Mouse (Mus musculus) right cerebral cortex, postnatal 36 days (tissue): Measurements from ENCODE around the gene Cdc42se2.

Experiments used
- DNase-seq, 2 experiments: peaks; one replicate each; pipeline ENCODE4 v3.0.0; 2022; ENCODE audit warnings: low spot score in 2 of 2, mixed read lengths in 1 of 2

Gene Cdc42se2

GRCm38 (mm10) chr11:54709645-54710044, 77.8 kb downstream of the Cdc42se2 start:
- DNase-seq, result no peak

GRCm38 (mm10) chr11:54708153-54708552, 79.3 kb downstream of the Cdc42se2 start:
- DNase-seq, result no peak

DNA sequence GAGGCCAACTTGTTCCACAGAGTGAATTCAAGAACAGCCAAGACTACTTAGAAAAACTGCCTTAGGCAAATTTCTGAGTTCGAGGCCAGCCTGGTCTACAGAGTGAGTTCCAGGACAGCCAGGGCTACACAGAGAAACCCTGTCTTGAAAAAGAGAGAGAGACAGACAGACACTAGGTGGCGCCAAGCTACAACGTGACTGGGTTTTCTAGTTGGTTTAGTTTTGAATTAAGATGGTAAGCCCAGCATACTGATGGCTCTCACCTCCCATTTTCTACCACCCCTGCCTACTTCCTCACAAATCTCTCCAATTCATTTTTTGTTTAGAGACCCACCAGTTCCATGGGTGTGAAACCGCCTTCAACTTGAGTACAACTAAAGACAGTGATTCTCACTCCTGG, 84.2 kb downstream of the Cdc42se2 start:
- peak; percentile 56 to 59 for DNase-seq

DNA sequence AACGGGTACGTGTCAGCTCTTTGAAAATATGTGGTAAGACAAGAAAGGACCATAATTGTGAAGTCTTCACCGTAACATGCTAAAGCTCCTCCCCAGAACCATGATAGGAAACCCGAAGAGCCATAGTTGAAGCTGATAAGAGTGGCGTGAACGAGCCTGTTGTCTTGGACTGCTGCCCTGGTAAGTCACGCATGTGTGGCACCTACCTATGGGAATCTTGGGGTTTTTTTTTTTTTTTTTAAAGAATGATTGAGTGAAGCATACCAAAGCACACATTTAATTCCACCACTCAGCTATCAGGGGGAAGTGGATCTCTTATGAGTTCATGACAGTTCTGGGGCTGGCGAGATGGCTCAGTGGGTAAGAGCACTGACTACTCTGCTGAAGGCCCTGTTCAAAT, 85.6 kb downstream of the Cdc42se2 start:
- no peak for DNase-seq

- DNase-seq, result no peak
Observed at GRCm38 (mm10) chr11:54699972-54700371, 87.5 kb downstream of the Cdc42se2 start.

- no peak for DNase-seq
Observed at GRCm38 (mm10) chr11:54698636-54699035, 88.8 kb downstream of the Cdc42se2 start.

DNA sequence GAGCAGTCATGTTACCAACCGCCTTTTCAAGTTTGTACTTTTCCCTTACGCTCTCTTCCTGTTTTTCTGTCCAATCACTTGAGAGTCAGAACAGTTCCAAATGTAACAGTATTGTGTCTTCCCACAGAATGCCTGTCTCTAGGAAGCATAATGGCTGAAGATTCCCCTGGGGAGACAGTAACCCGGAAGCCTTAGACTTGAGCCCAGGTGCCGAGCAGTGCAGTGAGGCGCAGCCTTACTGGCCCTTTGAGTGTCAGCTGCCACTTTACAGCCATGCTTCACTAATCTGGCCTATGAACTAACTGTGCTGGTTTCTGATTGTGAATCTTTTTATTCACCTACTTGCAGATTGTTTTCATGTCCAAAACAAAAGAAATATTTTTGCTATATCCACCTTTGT, 89.9 kb downstream of the Cdc42se2 start:
- DNase-seq, result no peak

GRCm38 (mm10) chr11:54695951-54696350, 91.5 kb downstream of the Cdc42se2 start:
- DNase-seq, result no peak

DNA sequence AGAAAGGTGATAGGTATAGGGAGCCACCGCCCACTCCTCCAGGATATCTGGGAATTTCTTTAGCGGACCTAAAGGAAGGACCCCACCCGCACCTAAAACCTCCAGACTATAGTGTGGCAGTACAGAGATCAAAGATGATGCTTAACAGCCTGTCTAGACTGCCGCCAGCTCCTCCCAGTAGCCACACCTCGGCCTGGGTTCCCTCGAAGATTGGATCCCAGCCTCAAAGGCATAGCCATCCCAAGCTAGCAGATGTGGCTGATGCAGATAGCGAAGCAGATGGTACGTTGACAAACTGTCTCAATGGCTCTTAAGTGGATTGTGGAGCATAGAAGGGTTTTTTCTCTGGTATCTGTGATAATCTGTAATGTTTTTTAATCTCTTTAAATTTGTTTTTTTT, 93.2 kb downstream of the Cdc42se2 start:
- no peak for DNase-seq

- DNase-seq, result no peak
Observed at GRCm38 (mm10) chr11:54693696-54694095, 93.8 kb downstream of the Cdc42se2 start.

- no peak for DNase-seq
Observed at GRCm38 (mm10) chr11:54691179-54691578, 96.3 kb downstream of the Cdc42se2 start.

DNA sequence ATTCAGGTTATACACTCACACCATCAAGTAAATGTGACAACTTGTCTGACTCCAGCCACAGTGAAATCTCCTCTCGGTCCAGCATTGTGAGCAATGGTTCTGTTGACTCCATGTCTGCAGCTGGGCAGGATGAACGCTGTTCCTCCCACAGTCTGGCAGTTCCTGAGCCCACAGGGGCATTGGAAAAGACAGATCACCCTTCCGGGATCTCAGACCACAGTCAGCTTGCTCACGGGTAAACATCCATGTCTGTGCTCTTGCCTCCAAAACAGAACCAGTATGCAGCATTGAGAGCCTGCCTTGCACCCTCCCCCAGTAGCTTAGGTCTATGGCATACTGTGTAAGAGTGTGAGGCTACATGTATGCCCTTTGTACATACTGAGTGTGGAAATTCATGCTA, 97.3 kb downstream of the Cdc42se2 start:
- no peak for DNase-seq

- DNase-seq, result no peak
Observed at GRCm38 (mm10) chr11:54684831-54685230, 102.6 kb downstream of the Cdc42se2 start.

GRCm38 (mm10) chr11:54679141-54679540, 108.3 kb downstream of the Cdc42se2 start:
- no peak for DNase-seq

- DNase-seq, result no peak
Observed at GRCm38 (mm10) chr11:54675792-54676489, 111.5 kb downstream of the Cdc42se2 start.

DNA sequence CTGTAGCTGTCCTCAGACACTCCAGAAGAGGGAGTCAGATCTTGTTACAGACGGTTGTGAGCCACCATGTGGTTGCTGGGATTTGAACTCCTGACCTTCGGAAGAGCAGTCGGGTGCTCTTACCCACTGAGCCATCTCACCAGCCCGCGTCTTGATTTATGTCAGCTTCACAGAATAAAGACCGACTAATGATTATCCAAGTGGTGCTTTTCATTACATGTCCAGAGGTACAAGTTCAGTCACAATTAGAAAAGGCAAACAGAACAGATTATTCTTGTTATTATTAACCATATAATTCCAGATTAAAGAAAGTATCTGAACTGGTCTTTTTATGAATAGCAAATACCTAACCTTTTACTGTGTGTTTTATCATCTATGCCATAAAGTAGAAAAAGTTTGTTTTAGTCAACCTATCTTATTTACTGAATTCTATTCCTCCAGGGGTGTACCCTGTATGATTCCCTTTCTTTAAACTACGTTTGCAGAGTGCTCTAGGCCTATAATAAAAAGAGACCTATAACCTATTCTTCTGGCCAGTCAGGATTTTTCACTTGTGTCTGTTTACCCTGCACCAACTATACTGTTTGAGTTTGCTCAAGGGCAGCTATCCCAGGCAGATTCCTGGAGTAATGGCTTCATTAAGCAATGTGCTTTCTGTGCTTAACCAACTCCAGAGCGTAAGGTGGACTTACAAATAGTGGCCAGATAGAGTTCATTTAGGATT, 113.7 kb downstream of the Cdc42se2 start:
- no peak for DNase-seq
